Mouse (Mus musculus): ENCODE data around the gene Amdhd2.

- TF ChIP-seq POLR2A (IDR thresholded peaks at IDR 0.05; ENCODE audit: insufficient read depth, low read length) (no peak), EP300 (IDR thresholded peaks at IDR 0.05; ENCODE audit: insufficient read depth, low read depth, low read length) (no peak)
Measured at GRCm38 (mm10) chr17:24167120-24167519, 3.6 kb upstream of the Amdhd2 start.

Data from ES-Bruce4 (cell line).